Mouse (Mus musculus): ENCODE measurements around the gene Tead1. TPM values are rescaled to one million over a fixed set of nuclear protein-coding genes. Genes with fewer than 3 reads are reported as not detected.

The Tead1 gene
- polyA plus RNA-seq, 2 experiments from 2014 or later: 0.60 TPM; not detected in 1

DNA sequence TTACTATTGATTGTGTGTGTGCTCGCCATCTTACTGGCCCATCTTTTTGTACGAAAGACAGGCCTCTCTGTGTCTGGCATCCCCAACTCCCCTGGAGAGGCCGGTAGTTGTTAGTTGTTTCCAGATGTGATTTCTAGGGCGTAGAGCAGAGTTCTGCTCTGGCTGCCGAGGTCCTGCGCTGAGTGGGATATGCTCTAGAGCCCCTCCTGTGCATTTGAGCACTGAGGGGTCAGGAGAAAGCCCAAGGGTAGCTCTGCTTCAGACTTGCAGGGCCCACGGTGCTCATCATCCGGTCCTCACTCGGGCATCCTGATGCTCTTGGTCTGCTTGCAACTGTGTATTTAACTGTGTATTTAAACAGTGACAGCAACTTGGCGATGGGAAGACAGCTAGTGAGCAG lies 7.5 kb downstream of the Tead1 start:
- no peak for ATAC-seq

DNA sequence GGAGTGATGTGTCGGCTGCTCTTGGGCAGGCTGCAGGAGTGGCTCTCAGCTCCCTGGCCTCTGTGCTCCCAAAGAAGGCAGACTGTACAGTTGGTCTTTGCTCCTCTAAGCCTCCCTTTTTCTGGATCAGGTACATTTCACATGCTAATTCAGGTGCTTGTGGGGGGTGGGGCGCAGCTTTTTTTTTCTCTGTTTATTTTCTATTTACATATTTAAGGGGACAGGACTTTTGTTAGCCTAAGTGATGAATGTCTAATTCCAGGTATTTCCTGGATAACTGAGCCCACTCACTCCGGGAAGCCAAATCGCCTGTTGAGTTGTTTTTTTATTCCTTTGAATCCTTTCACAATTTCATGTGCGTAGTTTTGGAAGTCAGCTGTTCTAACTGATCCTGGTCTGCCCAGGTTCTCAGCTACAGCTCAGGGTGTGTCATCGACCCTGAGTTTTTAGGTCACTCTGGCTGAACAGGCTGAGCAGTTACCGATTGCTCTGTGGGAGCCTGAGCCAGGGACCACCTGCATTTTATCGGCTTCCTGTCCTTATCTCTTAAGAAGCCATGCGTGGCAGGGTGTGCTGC lies 9.4 kb downstream of the Tead1 start:
- ATAC-seq: no peak

DNA sequence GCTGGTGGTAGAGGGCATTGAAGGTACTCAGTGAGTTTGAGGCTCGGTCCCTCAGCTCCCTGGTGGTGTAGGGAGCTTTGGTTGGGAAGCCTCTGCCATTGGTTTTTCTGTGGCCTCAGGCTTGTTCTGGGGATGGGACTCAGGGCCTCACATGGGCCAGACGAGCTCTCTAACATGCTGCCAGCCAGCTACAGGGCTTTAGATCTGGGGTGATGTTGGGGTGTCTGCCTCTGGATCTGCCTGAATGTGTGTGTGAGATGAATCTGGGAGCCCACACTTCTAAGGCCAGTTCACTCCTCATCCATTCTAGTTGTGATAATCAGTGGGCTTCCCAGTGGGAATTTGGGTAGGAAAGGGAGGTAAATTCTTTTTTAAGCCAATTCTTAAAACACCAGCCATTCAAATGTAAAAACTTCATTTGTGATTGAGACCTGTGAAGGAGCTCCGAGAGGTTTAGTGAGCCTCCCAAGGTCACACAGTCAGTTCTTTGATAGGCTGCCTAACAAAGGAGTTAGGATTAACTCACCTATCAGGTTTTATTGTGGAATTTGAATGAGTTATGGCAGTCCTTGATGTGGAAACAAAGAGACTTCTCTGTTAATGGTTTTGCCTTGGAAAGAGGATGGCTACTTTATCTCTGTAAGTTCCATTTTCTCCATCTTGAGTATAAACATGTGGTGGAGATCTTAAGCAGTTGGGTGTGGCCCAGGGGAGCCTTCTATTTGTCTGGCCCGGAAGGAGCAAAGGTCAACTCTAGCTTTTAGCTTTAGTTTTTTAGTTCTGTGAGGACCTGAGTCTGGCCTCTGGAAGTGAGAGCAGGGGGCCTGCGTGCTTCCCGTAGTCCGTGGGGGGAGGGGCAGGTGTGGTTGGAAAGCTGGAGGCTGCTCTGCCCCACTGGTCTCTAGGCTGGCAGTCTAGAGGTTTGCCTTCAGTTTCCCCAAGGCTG lies 12.0 kb downstream of the Tead1 start:
- no peak for ATAC-seq

- no peak for ATAC-seq
These were observed 14.4 kb downstream of the Tead1 start for GRCm38 (mm10) chr7:112693566-112693965.

- no peak for ATAC-seq
These were observed 17.7 kb downstream of the Tead1 start for GRCm38 (mm10) chr7:112696777-112697161.

GRCm38 (mm10) chr7:112697162-112697841 lies 18.2 kb downstream of the Tead1 start:
- ATAC-seq: no peak

DNA sequence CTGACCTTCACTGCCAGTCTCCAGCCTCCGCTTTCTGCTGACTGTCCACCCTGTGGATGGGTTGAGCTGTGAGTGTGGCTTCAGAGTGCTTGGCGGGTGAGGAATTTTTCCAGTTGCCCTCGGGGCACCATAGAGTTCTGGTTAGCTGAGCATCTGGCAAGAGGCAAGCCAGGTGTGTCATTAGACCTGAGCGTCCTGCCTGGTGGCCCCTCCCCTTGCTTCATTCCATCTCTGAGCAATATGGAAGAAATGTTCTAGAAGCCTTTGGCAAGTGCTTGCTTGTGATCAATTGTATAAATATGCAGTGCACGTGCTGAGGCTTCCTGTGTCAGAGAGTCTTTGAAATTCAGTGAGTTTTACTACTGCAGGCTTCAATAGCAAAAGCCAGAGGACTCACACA lies 21.0 kb downstream of the Tead1 start:
- ATAC-seq: no peak

DNA sequence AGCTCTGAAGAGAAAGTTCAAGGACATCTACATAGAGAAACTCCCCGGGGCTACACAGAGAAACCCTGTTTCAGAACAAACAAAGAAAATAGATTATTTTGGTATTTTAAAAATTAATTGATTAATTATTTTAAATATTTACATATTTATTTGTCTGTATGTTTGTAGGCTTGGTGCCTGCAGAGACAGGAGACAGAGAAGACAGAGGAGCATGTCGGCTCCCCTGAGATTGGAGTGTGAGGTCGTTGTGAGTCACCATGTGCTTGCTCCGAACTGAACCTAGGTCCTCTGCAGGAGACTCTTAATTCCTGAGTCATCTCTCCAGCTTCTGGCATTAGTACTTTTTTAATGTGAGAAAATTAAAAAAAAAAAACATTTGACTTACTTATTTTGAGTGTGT lies 24.2 kb downstream of the Tead1 start:
- no peak for ATAC-seq

- ATAC-seq: no peak
These were observed 26.8 kb downstream of the Tead1 start for GRCm38 (mm10) chr7:112705870-112706269.

- ATAC-seq: no peak
These were observed 27.6 kb downstream of the Tead1 start for GRCm38 (mm10) chr7:112706756-112707155.

DNA sequence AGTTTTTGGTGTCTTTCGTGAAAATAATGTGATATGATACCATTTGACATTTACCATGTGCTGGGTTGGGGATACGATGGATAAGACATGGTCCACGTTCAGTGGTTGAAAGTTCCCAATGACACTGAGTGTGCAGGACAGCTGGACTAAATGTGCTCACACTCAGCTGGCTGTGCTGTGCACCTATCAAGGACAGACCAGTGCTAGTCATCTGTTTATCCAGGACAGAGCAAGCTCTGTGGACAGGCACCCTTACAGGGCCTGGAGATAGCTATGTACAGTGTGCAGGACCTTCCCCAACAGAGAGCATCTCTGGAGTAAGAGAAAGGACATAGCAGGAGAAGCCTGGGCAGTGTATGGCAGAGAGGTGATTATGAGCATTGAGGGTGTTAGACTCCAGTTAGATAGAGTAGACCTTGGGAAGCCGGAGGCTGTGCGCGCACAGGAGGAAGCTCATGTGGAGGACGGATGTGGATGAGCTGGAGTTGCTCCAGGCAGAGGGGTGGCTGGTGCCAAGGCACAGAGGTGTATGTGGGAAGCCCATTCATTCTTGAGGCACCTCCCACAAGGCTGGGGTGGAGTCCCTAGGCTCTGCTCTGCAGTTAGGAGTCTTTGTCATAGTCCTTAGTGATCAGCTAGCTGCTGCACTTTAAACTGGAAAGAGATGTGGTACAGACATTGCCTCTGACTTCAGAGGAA lies 31.4 kb downstream of the Tead1 start:
- ATAC-seq: no peak

GRCm38 (mm10) chr7:112711977-112712376 lies 32.9 kb downstream of the Tead1 start:
- ATAC-seq: no peak

DNA sequence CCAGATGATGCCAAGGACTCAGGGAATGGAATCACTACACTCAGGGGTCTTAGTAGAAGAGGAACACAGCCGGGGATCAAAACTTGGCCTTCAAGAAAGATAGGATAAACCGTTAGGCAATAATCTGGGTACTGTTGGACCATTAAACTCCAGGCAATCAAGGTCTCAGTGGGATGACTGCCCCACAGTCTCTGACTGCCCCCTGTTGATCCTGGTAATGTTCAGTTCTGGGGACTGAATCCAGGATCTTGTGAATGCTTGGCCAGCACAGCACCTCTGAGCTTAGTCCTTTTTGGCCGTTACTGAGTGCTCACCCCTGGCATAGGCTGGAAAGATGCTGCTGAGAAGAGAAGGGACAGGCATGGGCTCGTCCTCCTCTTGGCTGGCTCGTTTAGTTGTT lies 34.4 kb downstream of the Tead1 start:
- no peak for ATAC-seq

- ATAC-seq: no peak
These were observed 35.7 kb downstream of the Tead1 start for GRCm38 (mm10) chr7:112714783-112715182.

- no peak for ATAC-seq
These were observed 37.6 kb downstream of the Tead1 start for GRCm38 (mm10) chr7:112716701-112717100.

GRCm38 (mm10) chr7:112717676-112718075 lies 38.6 kb downstream of the Tead1 start:
- ATAC-seq: no peak

- no peak for ATAC-seq
These were observed 40.5 kb downstream of the Tead1 start for GRCm38 (mm10) chr7:112719394-112720142.

DNA sequence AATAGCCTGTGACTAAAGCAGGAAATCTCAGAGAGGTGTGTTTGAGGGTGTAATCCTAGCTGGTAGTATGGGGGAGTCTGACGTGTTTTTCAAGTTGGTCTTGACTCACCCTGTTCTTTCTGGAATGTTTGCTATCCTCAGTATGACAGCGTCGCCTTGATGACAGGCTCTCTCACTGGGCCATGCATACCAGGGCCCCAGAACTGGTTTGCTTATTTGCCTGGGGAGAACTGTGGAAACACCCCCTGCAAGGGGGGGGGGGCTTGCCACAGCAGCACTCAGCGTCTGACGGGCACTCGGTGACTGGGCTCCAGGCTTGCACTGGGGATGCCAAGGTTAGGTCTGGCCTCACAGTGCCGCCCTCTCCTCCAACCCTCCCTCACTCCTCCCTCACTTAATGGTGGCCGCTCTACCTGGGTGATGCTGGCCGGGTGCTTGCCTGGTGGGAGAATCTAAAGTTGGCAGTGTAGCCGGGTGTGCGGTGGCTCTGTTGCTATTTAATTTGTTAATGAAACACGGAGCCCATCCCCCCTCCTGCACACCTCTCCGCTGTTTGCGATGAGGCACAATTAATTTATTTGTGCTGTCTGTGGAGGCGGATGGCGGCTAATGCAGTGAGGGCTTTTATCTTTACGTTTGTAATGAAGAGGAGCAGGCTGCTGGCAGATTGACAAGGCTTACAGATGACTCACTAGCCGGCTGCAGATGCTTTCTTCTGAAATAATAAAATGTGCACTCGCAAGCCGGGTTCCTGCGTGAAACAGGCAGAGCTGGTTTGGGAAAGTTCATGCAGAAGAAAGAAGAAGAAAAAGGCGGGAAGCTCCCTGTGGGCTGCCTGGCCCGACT lies 41.2 kb downstream of the Tead1 start:
- ATAC-seq: no peak

DNA sequence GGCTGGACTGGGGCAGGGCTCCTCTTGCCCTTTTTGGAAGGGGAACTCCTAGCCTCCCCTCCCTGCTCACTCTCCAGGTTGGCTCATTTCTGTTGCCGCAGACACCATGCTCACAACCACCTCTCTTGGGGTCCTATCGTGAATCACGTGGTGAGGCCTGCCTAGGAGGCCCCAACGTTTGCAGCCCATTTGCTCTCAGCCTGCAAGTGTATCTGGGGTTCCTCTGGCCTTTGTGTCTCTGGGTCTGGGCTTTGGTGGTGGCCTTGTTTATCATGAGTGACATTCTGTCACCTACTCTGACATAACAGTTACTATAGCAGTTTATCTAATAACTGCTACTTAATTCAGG lies 41.8 kb downstream of the Tead1 start:
- no peak for ATAC-seq

- no peak for ATAC-seq
These were observed 42.7 kb downstream of the Tead1 start for GRCm38 (mm10) chr7:112721859-112722258.

DNA sequence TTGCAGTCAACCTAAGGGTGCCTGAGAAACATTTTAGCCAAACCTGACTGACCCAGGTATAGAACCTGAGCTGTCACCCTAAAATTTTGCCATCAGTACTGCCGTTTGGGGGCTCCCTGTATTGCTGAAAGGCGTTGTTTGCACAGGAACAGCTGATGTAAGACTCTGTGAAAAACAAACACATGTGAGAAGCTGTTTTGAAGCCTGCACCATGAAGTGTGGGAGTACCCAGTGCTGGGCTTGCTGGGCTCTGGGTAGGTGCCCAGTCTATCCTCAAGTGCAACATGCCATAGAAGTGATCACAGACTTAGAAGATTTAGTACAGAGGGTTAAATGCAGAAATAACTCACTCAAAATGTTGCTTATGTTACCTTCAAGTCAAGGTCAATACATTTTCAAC lies 49.3 kb downstream of the Tead1 start:
- ATAC-seq: no peak

All from activated CD4-positive, CD25-positive, alpha-beta regulatory T cell, adult 4 months (primary cell).